Mouse (Mus musculus): ENCODE results near the gene Rflnb.

GRCm38 (mm10) chr11:76009101-76009500 lies 18.5 kb downstream of the Rflnb start:
- no peak for TF ChIP-seq CTCF (IDR thresholded peaks at IDR 0.05; ENCODE audit: low read depth, low read length)
- TF ChIP-seq POLR2A (IDR thresholded peaks at IDR 0.05; ENCODE audit: extremely low read depth, insufficient read depth, low read length), result no peak
